Mouse (Mus musculus) mesoderm, embryonic 11.5 days (tissue): ENCODE data around the gene Sptbn4.

Experiments used
- DNase-seq: peaks from one replicate; pipeline ENCODE4 v3.0.0-alpha.2; 2012; ENCODE audit warnings: low read depth, low spot score

Gene Sptbn4

DNA sequence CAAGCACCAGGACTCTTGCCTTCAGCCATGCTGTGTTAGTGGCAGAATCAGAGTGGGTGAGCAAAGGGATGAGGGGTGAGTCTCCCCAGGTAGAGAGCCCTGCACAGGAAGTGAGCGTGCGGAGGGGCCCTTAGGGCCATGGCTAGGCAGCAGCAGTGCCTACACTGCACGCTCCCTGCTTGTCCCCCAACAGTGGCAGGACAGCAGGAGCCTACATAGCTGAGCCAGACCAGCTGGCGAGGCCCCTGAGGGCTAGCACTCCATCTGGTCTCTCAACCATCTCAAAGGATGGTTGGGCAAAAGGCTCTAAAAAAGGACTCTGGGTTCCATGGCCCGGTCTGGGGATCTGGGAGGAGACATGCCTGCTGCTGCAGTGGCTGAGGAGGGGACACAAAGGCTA lies 63.4 kb downstream of the Sptbn4 start:
- DNase-seq, result no peak

DNA sequence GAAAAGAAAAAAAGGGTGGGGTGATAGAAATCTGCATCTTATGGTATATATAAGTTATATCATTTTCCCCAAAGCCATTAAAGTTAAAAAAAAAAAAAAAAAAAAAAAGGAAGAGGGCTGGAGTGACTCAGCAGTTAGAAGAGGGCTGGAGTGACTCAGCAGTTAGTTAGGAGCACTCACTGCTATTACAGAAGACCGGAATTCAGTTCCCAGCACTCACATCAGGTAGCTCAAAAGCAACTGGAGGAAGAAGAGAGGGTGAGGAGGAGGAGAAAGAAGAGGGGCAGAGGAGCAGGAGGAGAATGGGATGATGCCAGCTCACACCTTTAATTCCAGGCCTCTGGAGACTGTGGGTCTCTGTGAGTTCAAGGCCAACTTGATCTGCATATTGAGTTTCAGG lies 64.3 kb downstream of the Sptbn4 start:
- DNase-seq, result no peak

DNA sequence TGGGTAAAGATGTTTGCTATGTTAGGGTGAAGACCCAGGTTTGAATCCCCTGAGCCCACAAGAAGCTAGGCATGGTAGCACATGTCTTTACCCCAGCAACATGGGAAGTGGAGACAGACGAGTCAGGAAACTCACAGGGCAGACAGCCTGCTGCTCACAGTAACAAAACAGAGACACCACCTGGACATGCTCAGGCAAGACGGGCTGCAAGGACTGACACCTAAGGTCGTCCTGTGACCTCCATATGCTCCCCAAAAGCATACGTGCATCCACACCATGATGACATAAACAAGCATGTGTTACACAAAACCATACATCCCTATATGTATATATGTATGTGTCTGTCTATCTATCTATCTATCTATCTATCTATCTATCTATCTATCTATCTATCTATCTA lies 65.9 kb downstream of the Sptbn4 start:
- DNase-seq, result no peak

DNA sequence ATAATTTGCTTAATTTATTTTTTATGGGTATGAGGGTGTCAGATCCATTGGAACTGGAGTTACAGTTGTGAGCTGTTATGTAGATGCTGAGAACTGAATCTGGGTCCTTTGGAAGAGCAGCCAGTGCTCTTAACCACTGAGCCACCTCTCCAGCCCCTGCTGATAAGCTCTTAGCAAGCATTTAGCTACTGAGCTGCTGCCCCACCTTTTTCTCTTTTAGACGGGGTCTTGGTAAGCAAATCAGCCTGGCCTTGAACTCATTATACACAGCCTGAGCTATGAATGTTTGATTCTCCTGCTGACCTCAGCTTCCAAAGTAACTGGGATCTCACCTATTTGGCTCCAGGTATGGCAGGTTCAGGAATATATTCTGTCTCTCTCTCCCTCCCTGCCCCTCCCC lies 66.5 kb downstream of the Sptbn4 start:
- DNase-seq, result no peak

DNA sequence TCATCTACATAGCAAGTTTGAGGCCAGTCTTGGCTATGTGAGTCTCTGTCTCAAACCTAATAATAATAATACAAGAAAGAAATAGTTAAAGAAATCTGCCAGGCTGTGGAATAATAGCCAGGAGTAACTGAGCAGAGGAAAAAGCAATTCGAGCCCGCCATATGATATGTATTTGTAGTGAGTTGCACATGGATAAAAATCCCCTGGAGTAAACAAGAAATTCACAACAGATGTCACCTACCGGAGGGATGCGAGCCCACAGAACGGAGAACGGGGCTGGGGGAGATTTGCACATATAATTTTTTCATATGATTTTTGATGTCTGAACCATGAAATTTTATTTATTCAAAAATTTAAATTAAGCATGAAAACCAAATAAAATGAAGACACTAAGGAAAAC lies 67.7 kb downstream of the Sptbn4 start:
- DNase-seq, result no peak

DNA sequence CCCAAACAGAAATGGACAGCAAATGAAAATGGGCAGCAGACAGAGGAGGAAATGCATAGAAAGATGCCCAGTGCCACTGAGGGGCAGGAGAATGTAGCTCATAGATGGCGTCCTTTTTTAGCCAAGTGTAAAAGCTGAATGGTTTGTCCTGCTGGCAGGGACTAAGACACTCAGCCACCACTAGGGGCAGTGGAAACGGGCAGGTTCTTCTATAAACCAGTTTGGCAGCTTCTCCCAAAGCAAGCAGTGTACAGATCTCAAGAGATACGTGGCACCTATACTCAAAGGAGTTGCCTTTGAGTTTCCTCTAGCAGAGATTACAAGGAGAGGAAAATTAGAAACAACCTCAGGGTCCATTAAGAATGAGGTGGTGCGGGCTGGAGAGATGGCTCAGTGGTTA lies 69.1 kb downstream of the Sptbn4 start:
- peak; percentile 52 for DNase-seq

DNA sequence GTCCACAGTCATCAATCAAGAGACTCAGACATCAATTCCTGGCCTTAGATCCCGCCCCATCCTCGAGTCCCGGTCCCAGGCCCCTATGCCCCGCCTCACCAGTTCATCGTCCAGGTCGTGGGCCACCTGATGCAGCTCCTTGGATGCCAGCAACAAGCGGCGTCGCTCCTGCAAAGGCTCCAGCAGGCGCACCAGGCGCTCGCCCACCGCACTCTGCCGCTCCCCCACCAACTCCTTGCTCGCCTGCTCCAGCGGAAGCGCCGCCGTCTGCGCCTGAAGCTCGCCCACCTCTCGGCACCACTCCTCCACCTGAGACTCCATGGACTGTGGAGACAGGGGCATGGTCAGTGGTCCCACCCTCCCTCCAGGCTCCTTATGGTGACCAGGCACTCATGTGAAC lies 72.2 kb downstream of the Sptbn4 start:
- DNase-seq, result no peak

DNA sequence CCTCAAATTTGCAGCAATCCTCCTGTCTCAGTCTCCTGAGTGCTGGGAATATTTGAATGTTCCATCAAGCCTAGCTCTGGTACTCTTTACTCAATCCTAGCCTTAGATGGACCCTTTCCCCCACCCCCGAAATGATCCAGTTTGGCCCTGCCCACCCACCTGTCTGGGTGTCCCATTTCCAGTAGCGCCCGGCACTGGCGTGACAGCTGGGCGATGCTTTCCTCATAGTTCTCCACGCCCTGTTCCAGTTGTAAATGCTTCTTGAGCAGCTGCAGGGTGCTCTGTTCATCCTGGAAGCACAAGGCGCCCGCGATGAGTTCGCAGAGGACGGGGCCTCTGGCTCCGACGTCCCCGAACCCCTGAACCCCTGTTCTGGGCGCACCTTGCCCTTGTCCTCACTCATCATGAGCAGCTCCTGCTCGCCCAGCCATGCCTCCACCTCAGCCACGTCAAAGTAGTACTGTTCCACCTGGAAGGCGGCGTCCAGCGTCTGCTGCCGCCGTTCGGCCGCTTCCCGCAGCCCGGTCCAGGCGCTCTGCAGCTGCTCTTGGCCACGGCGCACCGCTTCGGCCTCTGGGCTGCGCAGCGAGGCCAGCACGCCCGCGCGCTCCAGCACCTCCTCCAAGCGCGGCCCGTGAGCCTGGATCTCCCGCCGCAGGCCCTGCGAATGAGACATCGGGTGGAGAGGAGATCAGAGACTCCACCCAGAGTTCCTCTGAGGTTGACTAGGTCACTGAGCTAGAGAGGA lies 75.6 kb downstream of the Sptbn4 start:
- no peak for DNase-seq

DNA sequence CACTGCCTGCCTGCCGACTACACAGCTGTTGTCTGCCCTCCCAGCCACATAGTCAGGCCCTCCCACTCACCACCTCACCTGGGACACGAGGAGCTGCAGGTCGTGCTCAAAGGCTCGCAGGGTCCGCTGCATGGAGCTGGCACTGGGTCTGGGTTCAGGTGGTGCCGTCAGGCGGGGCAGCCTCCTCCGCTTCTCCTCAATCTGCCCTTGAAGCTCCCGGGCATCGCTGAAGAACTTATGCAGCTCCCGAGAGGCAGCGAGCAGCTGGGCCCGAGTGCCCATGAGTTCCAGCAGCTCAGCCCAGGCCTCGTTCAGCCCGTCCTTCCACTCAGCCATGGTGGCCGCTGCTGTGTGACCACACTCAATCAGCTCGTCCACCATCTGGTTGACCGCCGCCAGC lies 78.4 kb downstream of the Sptbn4 start:
- DNase-seq, result no peak

DNA sequence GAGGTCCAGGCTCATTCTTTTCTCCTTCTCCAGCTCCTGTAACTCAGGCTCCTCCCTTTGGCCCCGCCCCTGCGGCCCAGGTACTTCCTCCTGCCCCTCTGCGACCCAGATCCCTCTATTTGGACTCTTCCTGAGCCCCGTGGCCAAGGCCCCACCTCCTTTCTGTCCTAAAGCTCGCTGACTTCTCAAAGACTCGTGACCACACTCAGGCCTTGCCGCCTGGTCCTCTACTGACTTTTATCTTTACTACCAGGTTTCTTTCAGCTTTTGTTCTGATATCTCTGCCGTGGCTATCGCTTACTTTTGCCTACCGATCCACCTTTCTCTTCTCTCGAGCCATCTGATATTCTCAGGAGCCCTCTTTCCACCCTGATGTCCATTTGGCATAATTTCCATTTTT lies 79.5 kb downstream of the Sptbn4 start:
- no peak for DNase-seq

DNA sequence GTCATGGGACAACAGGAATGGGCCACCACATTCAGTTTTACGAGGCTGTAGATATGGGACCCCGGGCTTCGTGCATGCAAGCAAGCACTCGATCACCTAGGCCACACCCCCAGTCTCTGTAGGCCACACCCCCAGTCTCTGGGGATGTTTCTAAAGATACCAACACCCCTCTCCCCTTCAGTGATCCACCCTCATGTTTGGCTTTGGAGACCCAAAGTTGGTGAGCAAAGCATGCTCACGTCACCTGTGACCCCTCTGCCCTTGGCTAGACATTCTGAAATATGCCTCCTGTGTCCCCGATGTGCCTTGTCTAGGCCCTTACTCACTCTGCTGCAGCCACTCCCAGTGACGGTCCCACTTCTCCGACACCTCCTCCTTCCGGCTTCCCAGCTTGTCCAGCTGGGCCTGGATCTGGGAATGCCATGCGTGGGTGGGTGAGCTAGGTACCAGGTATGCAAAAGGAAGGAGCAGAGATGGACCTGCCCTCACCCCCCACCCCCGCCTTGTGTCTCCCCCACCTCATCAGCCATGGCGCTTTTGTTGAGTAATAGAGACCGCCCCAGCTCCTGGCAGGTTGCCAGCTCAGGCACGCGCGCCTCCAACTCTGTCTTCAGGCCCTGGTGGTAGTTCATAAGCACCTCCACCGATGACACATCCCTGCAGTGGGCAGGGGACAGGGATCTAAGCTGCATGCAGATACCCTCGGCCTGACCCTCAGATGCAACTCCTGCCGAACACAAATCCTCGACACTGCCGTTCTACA lies 81.2 kb downstream of the Sptbn4 start:
- no peak for DNase-seq

DNA sequence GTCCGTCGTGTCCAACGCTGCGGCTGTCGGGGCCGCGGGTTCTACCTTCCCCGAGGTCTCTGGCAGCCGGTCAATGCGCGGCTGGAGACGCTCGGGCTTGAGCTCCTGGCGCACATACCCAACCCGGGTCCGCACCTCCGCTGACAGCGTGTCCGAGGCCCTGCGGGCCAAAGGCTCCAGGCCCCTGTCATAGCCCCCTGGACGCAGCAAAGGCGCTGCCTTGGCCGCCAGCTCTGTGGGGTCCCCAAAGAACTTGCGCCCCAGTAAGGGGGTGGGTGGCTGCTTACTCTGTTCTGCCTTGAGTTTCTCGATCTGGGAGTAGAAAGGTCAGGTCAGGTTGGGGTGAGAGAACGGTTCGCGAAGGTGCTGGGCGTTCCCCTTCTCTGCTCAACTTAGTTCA lies 83.1 kb downstream of the Sptbn4 start:
- DNase-seq, result no peak

DNA sequence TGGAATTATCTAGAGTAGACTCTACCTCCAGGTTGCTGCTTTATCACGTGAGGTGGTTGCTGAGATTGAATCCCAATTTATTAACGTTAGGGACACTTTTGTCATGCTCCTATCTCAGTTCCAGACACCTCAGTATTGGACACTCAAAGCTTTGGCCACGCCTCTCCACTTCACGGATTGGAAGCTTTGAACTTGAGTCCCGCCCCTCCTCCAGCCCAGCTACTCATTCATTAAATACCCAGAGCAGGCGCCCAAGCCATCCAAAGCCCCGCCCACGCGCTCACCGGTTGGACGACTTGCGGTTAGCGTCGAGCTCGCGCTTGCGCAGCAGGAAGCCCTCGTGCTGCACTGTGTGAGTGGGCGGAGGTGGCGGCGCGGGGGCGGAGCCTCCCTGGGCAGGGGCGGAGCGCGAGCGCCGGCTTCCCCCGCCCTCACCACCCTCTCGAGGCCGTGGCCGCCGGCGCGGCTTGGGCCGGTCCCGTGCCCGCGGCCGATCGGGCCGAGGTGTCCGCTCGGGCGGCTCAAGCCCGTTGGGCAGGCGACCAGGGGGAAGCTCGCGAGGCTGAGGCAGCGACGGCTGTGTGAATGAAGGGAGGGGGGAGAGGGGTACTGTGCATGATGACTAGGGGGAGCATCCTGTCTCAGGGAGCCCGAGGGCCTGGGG lies 86.1 kb downstream of the Sptbn4 start:
- peak; percentile 100 for DNase-seq

DNA sequence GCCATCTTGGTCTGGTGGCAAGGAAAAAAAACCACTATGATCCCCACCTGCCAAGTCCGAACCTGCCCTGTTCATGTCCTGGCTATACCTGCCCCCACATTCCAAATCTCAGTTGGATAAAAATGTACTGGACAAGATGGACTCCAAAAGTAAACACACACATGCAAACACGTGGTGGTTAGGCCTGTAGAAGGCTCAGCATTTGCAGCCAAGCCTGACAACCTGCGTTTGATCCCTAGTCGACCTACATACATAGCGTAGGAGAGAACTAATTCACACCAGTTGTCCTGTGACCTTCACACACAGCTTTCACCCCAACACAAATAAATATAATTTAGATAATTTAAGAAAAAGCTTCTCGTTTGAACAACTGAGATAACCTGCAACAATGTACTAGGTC lies 86.7 kb downstream of the Sptbn4 start:
- no peak for DNase-seq

DNA sequence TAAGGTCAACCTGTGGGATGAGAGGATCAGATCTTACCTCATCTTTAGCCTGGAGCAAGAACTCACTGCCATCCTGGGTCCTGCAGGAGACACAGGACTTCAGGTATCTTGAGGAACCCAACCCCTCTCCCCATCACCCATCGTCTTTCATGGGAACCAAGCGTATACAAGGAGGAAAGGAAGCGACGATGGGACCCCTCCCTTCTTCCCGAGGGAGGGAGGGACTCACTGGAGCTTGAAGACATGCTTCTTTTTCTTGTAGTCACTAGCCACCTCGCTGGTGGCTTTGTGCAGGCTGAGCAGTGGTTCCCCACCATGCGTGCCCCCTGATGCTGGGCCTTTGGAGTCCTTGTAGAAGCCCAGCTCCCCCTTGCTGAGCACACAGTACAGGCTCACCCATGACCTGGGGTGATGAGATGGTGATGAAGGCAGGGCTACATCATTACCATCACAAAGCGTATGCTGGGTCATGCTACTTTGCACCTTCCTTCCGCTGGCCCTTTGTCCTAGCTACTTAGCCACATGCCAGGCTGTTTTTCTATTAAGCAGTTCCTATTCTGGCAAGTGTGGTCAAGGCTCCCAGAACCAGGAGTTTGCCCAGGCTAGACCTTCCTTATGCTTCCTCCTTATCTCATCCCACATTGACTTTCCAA lies 87.7 kb downstream of the Sptbn4 start:
- DNase-seq, result no peak

DNA sequence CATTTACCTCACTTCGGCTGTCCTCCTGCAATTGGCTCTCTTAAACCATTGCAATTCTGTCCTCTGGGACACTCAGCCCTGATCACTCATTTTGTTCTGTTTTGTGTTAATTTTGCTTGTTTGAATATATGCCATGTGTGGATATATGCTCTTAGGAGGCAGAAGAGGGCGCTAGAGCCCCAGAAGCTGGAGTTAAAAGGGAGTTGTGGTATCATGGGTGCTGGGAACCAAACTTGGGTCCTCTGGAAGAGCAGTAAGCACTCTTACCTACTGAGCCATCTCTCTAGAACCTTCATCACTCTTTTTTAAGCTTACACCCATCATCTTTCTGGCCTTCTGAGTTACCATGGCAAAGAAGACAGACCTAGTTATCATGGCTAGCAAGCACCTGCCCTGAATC lies 88.3 kb downstream of the Sptbn4 start:
- no peak for DNase-seq

DNA sequence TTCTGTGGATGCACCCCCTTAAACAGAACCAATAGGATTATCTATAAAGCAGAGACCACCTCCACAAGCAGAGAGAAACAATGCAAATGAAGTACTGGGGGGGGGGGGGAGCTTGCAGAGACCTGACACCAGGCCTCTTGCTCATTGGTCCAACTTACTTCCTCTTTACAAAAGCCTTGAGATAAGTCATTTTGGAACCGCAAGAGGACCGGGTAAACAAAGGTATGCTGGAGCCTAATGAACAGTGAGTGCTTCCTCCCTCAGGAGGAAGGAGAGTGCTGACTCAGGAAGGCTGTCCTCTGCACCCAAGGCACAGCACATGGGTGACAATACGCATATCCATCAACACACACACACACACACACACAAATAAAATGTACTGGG lies 89.9 kb downstream of the Sptbn4 start:
- DNase-seq, result no peak

DNA sequence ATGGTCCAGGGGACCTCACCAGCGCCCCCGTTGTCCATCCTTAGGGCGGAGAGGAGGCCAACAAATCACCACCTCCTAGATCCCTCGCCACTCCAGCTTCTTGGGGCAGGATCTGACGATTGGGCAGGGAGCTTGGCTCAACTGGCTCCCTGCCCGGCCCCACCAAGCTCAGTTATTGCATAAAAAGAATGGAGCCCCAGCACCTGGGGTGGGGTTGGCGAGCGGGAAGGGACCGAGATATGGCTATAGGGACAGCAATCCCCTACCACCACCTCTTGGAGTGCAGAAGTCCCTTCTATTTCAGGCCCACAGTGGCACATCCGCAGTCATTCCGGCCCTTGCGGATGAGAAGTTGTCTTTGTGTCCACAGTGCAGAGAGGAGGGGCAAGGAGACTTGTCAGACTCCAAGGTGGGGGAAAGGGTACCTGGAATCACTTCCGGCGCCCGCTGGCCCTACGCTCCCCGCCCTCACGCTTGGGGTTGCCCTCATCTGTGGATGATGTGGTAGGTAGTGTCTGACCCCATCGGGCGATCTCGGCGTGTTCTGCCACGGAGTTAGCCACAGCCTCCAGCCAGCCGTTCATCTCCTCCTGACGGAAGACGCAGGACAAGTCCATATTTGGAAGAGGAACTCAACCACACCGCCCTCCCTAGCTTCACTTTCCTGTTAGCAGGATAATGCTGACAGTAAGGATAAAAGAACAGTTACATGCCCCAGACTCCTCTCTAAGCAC lies 90.5 kb downstream of the Sptbn4 start, which contains the start of gene Gm20479:
Gm20479 (minus strand) TSS at position 559 of the 734 bp plus-strand sequence.
- no peak for DNase-seq

DNA sequence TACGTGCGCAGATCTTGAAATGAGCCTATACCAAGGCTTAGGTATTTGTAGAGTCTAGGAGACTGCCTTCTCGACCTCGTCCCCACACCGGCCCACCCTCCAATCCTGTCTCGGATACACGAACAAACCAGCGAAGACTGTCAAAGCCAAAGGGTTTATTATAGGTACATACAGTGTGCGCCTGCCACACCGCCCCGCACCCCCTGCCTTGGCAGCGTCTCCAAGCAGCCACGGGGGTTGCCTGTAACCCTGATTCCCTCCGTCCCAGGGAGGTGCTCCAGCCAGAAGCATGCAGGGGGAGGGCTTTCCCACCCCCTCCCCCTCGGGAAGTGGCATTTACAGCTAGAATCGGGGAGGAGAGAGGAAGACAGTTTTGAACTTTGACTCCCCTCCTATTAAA lies 91.2 kb downstream of the Sptbn4 start:
- no peak for DNase-seq

DNA sequence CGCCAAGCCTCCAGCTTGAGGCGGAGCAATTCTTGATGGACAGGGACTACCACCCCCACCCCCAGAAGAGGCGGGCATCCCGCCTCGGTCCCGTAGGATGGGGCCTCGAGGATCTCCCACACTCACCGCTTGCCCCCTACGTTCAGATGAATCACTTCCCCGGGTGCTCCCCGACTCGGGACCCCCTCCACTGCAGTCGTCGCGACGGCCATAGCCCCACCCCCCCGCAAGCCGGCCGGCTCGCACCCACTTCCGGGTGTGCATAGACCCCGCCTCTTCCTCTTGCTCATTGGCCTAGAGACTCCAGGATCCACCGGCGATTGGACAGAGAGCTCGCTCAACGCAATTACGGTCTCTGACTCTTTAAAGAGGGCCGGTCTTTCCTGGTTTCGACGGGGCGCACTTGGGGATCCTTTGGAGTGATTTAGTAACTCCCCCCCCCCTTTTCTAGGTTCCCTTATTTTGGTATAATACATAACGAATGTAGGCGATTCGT lies 91.7 kb downstream of the Sptbn4 start, which contains the start of gene Shkbp1:
Shkbp1 (minus strand) TSS at position 275 of the 496 bp plus-strand sequence.
- DNase-seq, result peak; percentile 92

DNA sequence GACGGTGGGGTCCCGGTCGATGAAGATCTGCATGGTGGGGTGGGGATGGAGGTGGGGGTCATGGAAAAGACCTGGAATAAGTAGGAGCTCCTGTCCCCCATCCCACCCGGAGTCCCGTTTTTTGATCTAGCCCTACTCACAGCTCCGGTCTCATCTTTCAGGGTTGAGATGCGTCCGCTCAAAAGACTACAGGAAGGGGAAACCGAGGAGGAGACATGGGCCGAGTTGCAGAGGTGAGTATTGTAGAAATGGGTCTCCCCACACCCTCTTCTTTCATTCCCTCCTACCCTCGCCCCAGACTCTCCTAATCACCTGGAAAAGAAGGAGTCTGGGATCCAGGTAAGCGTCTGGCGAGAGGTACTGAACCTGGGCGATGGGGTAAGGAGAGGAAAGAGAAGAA lies 92.2 kb downstream of the Sptbn4 start:
- DNase-seq, result no peak
